Mouse (Mus musculus) neural tube, embryonic 13.5 days (tissue): ENCODE results near the gene Tmub1. TPM values are rescaled to one million over a fixed set of nuclear protein-coding genes. Genes with fewer than 3 reads are reported as not detected.
A peak's percentile ranks its signal among the peaks of the same experiment; 100 is the strongest.

Source experiments
- ATAC-seq: fragments of 200-750 bp; cut with Nextera tagmentation; 2 replicates; pipeline ENCODE4 v1.8.0; 2017; ENCODE audit warnings: low read depth, mild to moderate bottlenecking, moderate TSS enrichment, moderate library complexity
- H3K27ac ChIP-seq: fragments of 300-500 bp; sonication (generic); replicated peaks from 2 replicates; pipeline ENCODE4 v1.5.1; 2015; ENCODE audit warnings: moderate library complexity, mild to moderate bottlenecking, inconsistent platforms
- H3K27me3 ChIP-seq: fragments of 300-500 bp; sonication (generic); 2 replicates; pipeline ENCODE4 v1.6.1; 2015; ENCODE audit warnings: mild to moderate bottlenecking, inconsistent platforms
- H3K36me3 ChIP-seq: fragments of 300-500 bp; sonication (generic); 2 replicates; pipeline ENCODE4 v1.6.1; 2015; ENCODE audit warnings: mild to moderate bottlenecking, inconsistent platforms
- H3K4me1 ChIP-seq: fragments of 300-500 bp; sonication (generic); replicated peaks from 2 replicates; pipeline ENCODE4 v1.6.1; 2015; ENCODE audit warnings: inconsistent platforms
- H3K4me2 ChIP-seq: fragments of 300-500 bp; sonication (generic); 2 replicates; pipeline ENCODE4 v1.6.1; 2015; ENCODE audit warnings: inconsistent platforms, mild to moderate bottlenecking, moderate library complexity
- H3K4me3 ChIP-seq: fragments of 300-500 bp; sonication (generic); 2 replicates; pipeline ENCODE4 v1.5.1; 2015; ENCODE audit warnings: mild to moderate bottlenecking, inconsistent platforms
- H3K9ac ChIP-seq: fragments of 300-500 bp; sonication (generic); 2 replicates; pipeline ENCODE4 v1.6.1; 2015; ENCODE audit warnings: moderate library complexity, mild to moderate bottlenecking, inconsistent platforms
- H3K9me3 ChIP-seq: fragments of 300-500 bp; sonication (generic); 2 replicates; pipeline ENCODE4 v1.6.1; 2016; ENCODE audit warnings: inconsistent platforms
- WGBS: fragments of 180-500 bp; shearing (Covaris S2); methylation state at CpG from one replicate; pipeline ENCODE4 v1.1.7; 2015; 5-methylcytosine and 5-hydroxymethylcytosine counted together
- polyA plus RNA-seq: library from polyadenylated mRNA; unstranded; fragments of >200 nt; fragmentation: Nextera tagmentation; extraction: Ambion mirVana; gene quantifications from 2 replicates; pipeline ENCODE4 v1.2.1, GENCODE M21; 2015

Tmub1 gene
- 51.2 TPM in 2 replicates for polyA plus RNA-seq

- peak; percentile 34; the same call in 1 of the 2 replicates for ATAC-seq
- WGBS, result 2% methylated on average over 34 of the region's 34 CpGs
Measured at GRCm38 (mm10) chr5:24447624-24448298, at the start of gene Tmub1. Gene Tmub1, minus strand, starts transcription at chr5:24447854.

GRCm38 (mm10) chr5:24496756-24497155 is 49.1 kb upstream of the Tmub1 start:
- no peaks in the 10 kb centered on the region for H3K27me3 ChIP-seq
- peaks cover 89% of the 10 kb centered on the region for H3K4me1 ChIP-seq
- 45% methylated on average over 6 of the region's 6 CpGs for WGBS
- H3K36me3 ChIP-seq, result peaks cover 87% of the 10 kb centered on the region
- H3K27ac ChIP-seq, result peak overlapping the region; percentile 84
- ATAC-seq, result no peak
- H3K4me2 ChIP-seq, result no peak overlapping the region
- H3K9me3 ChIP-seq, result no peaks in the 10 kb centered on the region
- no peak overlapping the region for H3K4me3 ChIP-seq
- peak overlapping the region; percentile 47; the same call in 1 of the 2 replicates for H3K9ac ChIP-seq

More at GRCm38 (mm10) chr5:24447624-24448298, at the start of gene Tmub1:
- H3K4me2 ChIP-seq, result peak within 1 kb of the TSS; percentile 87
- peaks cover 11% of the 10 kb centered on the region for H3K36me3 ChIP-seq
- peak within 1 kb of the TSS; percentile 75 for H3K27ac ChIP-seq
- no peaks in the 10 kb centered on the region for H3K9me3 ChIP-seq
- H3K9ac ChIP-seq, result peak within 1 kb of the TSS; percentile 79
- peaks cover 48% of the 10 kb centered on the region for H3K4me1 ChIP-seq
- no peaks in the 10 kb centered on the region for H3K27me3 ChIP-seq
- H3K4me3 ChIP-seq, result peak within 1 kb of the TSS; percentile 70

DNA sequence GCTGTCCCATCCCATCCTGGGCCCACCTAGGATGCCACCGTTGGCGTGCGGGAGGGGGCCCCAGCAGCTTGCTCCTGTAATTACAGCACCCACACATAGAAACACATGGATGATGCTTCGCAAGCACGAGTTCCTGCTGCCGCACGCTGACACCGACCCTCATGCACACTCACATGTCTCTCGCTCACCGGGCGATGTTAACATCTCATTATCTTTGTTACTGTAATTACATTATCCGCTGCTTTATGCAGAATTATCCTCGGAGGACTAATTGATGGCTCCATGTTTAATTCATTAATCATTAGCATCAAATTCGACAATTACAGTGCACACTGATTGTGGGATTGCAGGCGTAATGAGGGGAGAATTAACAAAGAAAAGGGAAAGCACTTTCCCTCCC is 47.4 kb upstream of the Tmub1 start:
- H3K27ac ChIP-seq, result peak overlapping the region; percentile 84
- no peaks in the 10 kb centered on the region for H3K27me3 ChIP-seq
- H3K4me1 ChIP-seq, result peaks cover 93% of the 10 kb centered on the region
- peak; percentile 15 for ATAC-seq
- WGBS, result 39% methylated on average over 15 of the region's 15 CpGs
- no peak overlapping the region for H3K9ac ChIP-seq
- H3K4me3 ChIP-seq, result no peak overlapping the region
- H3K36me3 ChIP-seq, result peaks cover 86% of the 10 kb centered on the region
- no peak overlapping the region for H3K4me2 ChIP-seq
- no peaks in the 10 kb centered on the region for H3K9me3 ChIP-seq

GRCm38 (mm10) chr5:24492546-24493285 is 45.1 kb upstream of the Tmub1 start:
- Histone ChIP-seq H3K36me3 (peaks cover 86% of the 10 kb centered on the region), H3K4me3 (no peak overlapping the region), H3K4me2 (no peak overlapping the region), H3K9ac (no peak overlapping the region), H3K27ac (no peak overlapping the region), H3K27me3 (no peaks in the 10 kb centered on the region), H3K4me1 (peaks cover 93% of the 10 kb centered on the region), H3K9me3 (no peaks in the 10 kb centered on the region)
- no peak for ATAC-seq
- WGBS, result 84% methylated on average over 16 of the region's 16 CpGs

DNA sequence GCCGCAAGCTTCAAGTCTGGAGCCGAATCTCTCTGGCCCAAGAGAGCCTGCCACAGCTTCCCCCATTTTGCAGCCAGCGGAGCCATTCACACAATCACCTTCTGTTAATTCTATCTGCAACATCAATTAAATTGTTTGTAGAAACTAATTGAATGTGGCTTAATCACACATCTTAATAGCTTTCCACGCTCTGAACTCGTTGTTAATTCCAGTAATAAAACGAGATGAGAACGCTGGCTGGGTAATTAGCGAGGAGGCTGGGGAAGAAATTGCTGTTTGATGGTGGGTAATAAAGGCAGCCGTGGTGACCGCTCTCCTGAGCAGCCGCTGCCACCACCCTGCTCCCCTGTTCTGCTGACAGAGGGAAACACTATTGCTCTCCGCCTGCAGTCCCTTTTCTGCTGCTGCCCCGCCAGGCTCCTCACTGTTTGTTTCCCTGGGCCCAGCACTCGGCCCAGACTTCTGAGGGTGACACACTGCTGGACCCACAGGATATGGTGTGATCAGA is 42.8 kb upstream of the Tmub1 start:
- Histone ChIP-seq H3K4me3 (no peak overlapping the region), H3K27ac (peak overlapping the region; percentile 90), H3K9ac (no peak overlapping the region), H3K4me1 (peaks cover 93% of the 10 kb centered on the region), H3K9me3 (no peaks in the 10 kb centered on the region), H3K27me3 (no peaks in the 10 kb centered on the region), H3K36me3 (peaks cover 82% of the 10 kb centered on the region), H3K4me2 (no peak overlapping the region)
- peak; percentile 58 for ATAC-seq
- 17% methylated on average over 14 of the region's 14 CpGs for WGBS

- peaks cover 94% of the 10 kb centered on the region for H3K4me1 ChIP-seq
- peak overlapping the region; percentile 91; the same call in 1 of the 2 replicates for H3K27ac ChIP-seq
- peaks cover 76% of the 10 kb centered on the region for H3K36me3 ChIP-seq
Measured at GRCm38 (mm10) chr5:24486738-24487137, 39.1 kb upstream of the Tmub1 start.

GRCm38 (mm10) chr5:24486097-24486496 is 38.4 kb upstream of the Tmub1 start:
- Histone ChIP-seq H3K27ac (peak overlapping the region; percentile 91), H3K4me1 (peaks cover 94% of the 10 kb centered on the region), H3K27me3 (no peaks in the 10 kb centered on the region), H3K9ac (no peak overlapping the region), H3K4me3 (no peak overlapping the region), H3K36me3 (peaks cover 74% of the 10 kb centered on the region), H3K4me2 (no peak overlapping the region), H3K9me3 (no peaks in the 10 kb centered on the region)
- ATAC-seq, result no peak
- 2% methylated on average over 8 of the region's 8 CpGs for WGBS

More at GRCm38 (mm10) chr5:24486738-24487137, 39.1 kb upstream of the Tmub1 start:
- Histone ChIP-seq H3K9ac (no peak overlapping the region), H3K9me3 (no peaks in the 10 kb centered on the region), H3K4me3 (no peak overlapping the region), H3K27me3 (no peaks in the 10 kb centered on the region), H3K4me2 (no peak overlapping the region)
- WGBS, result 89% methylated on average over 5 of the region's 5 CpGs
- no peak for ATAC-seq

DNA sequence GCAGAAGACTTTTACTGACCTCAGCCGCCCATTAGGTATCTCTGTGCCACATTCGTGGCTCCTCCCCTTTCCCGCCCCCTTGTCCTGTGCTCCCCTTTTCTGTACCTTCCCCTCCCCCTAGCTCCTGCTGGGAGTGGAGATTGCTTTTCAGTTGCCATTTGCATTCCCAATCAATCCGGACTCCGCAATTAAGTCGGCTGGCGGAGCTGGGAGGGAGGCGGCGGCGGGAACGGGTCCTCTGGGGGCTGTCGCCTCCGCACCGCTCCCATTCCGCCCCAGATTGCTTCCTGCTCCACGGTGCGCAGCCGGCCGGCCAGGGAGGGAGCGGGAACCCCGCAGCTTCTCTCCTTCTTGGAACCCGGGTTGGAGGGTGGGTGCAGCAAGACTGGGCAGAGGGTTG is 37.3 kb upstream of the Tmub1 start:
- WGBS, result 13% methylated on average over 22 of the region's 22 CpGs
- peak overlapping the region; percentile 51 for H3K4me2 ChIP-seq
- H3K4me1 ChIP-seq, result peaks cover 96% of the 10 kb centered on the region
- H3K9me3 ChIP-seq, result no peaks in the 10 kb centered on the region
- peak overlapping the region; percentile 91 for H3K27ac ChIP-seq
- ATAC-seq, result peak; percentile 60
- peak overlapping the region; percentile 55; the same call in 1 of the 2 replicates for H3K9ac ChIP-seq
- no peaks in the 10 kb centered on the region for H3K27me3 ChIP-seq
- peaks cover 74% of the 10 kb centered on the region for H3K36me3 ChIP-seq
- H3K4me3 ChIP-seq, result peak overlapping the region; percentile 25

GRCm38 (mm10) chr5:24483326-24483725 is 35.7 kb upstream of the Tmub1 start:
- Histone ChIP-seq H3K27me3 (no peaks in the 10 kb centered on the region), H3K4me1 (peaks cover 79% of the 10 kb centered on the region), H3K4me3 (no peak overlapping the region), H3K27ac (peak overlapping the region; percentile 42; the same call in 1 of the 2 replicates), H3K9me3 (no peaks in the 10 kb centered on the region), H3K4me2 (no peak overlapping the region), H3K9ac (peak overlapping the region; percentile 27; the same call in 1 of the 2 replicates), H3K36me3 (peaks cover 73% of the 10 kb centered on the region)
- peak; percentile 5; the same call in 1 of the 2 replicates for ATAC-seq
- 25% methylated on average over 11 of the region's 11 CpGs for WGBS

GRCm38 (mm10) chr5:24482247-24483079 is 34.8 kb upstream of the Tmub1 start:
- Histone ChIP-seq H3K4me3 (no peak overlapping the region), H3K9me3 (no peaks in the 10 kb centered on the region), H3K4me1 (peaks cover 71% of the 10 kb centered on the region), H3K27ac (peak overlapping the region; percentile 42), H3K27me3 (no peaks in the 10 kb centered on the region), H3K36me3 (peaks cover 73% of the 10 kb centered on the region), H3K4me2 (no peak overlapping the region), H3K9ac (peak overlapping the region; percentile 31; the same call in 1 of the 2 replicates)
- 51% methylated on average over 40 of the region's 41 CpGs for WGBS
- no peak for ATAC-seq

GRCm38 (mm10) chr5:24481647-24482046 is 34.0 kb upstream of the Tmub1 start:
- Histone ChIP-seq H3K27me3 (no peaks in the 10 kb centered on the region), H3K9me3 (no peaks in the 10 kb centered on the region), H3K27ac (peak overlapping the region; percentile 15; the same call in 1 of the 2 replicates), H3K4me3 (no peak overlapping the region), H3K36me3 (peaks cover 73% of the 10 kb centered on the region), H3K4me1 (peaks cover 63% of the 10 kb centered on the region), H3K4me2 (no peak overlapping the region), H3K9ac (no peak overlapping the region)
- ATAC-seq, result no peak
- WGBS, result 14% methylated on average over 4 of the region's 4 CpGs
